Mouse (Mus musculus) forebrain, embryonic 11.5 days (tissue): ENCODE data around the gene Il27. TPM values are rescaled to one million over a fixed set of nuclear protein-coding genes. Genes with fewer than 3 reads are reported as not detected.
"Not testable (repeated sequence)": the region's sequence is repeated elsewhere in the genome, so short reads cannot be mapped to it uniquely, and the experiment has no call there.

Experiments
- ATAC-seq: fragments of 200-750 bp; cut with Nextera tagmentation; replicated peaks from 2 replicates; pipeline ENCODE4 v1.8.0; 2017; ENCODE audit warnings: moderate TSS enrichment; ENCODE audit not compliant: low FRiP score
- DNase-seq: peaks from one replicate; pipeline ENCODE4 v3.0.0-alpha.2; 2017; ENCODE audit warnings: low spot score
- H3K27ac ChIP-seq: fragments of 300-500 bp; sonication (generic); 2 replicates; pipeline ENCODE4 v1.5.1; 2014; ENCODE audit warnings: low read depth, low read length
- H3K27me3 ChIP-seq: fragments of 300-500 bp; sonication (generic); 2 replicates; pipeline ENCODE4 v1.6.1; 2014; ENCODE audit warnings: mild to moderate bottlenecking, low read length, mixed read lengths; ENCODE audit not compliant: control insufficient read depth, insufficient read depth
- H3K36me3 ChIP-seq: fragments of 300-500 bp; sonication (generic); 2 replicates; pipeline ENCODE4 v1.6.1; 2014; ENCODE audit warnings: mild to moderate bottlenecking, low read length, moderate library complexity, mixed read lengths; ENCODE audit not compliant: control insufficient read depth, insufficient read depth
- H3K4me1 ChIP-seq: fragments of 300-500 bp; sonication (generic); replicated peaks from 2 replicates; pipeline ENCODE4 v1.6.1; 2014; ENCODE audit warnings: low read length, mixed read lengths; ENCODE audit not compliant: control insufficient read depth, insufficient read depth
- H3K4me2 ChIP-seq: fragments of 300-500 bp; sonication (generic); 2 replicates; pipeline ENCODE4 v1.6.1; 2014; ENCODE audit warnings: low read depth, mild to moderate bottlenecking, low read length, moderate library complexity, mixed read lengths; ENCODE audit not compliant: severe bottlenecking
- H3K4me3 ChIP-seq: fragments of 300-500 bp; sonication (generic); 2 replicates; pipeline ENCODE4 v1.5.1; 2014; ENCODE audit warnings: low read depth, low read length
- H3K9ac ChIP-seq: fragments of 300-500 bp; sonication (generic); 2 replicates; pipeline ENCODE4 v1.6.1; 2014; ENCODE audit warnings: low read length
- H3K9me3 ChIP-seq: fragments of 300-500 bp; sonication (generic); 2 replicates; pipeline ENCODE4 v1.6.1; 2016; ENCODE audit warnings: low read length, mixed read lengths; ENCODE audit not compliant: control insufficient read depth
- WGBS: fragments of 180-500 bp; shearing (Covaris S2); extraction: QIAGEN DNeasy Blood & Tissue Kit; methylation state at CpG from one replicate; pipeline ENCODE4 v1.1.7; 2014; 5-methylcytosine and 5-hydroxymethylcytosine counted together
- polyA plus RNA-seq: library from polyadenylated mRNA; unstranded; fragments of >200 nt; fragmentation: Nextera tagmentation; extraction: Ambion mirVana; gene quantifications from 2 replicates; pipeline ENCODE4 v1.2.1, GENCODE M21; 2014

Gene Il27
- not detected in 2 replicates for polyA plus RNA-seq

GRCm38 (mm10) chr7:126594862-126595561 is at the start of gene Il27:
TSS of gene Il27 (minus strand) at chr7:126594941.
- Histone ChIP-seq H3K4me1 (no peaks in the 10 kb centered on the region), H3K9ac (no peak within 1 kb of the TSS), H3K27ac (no peak within 1 kb of the TSS), H3K36me3 (no peaks in the 10 kb centered on the region), H3K9me3 (no peaks in the 10 kb centered on the region), H3K4me3 (no peak within 1 kb of the TSS), H3K4me2 (no peak within 1 kb of the TSS), H3K27me3 (no peaks in the 10 kb centered on the region)
- 84% methylated on average over 11 of the region's 11 CpGs for WGBS
- no peak for DNase-seq
- ATAC-seq = no peak

DNA sequence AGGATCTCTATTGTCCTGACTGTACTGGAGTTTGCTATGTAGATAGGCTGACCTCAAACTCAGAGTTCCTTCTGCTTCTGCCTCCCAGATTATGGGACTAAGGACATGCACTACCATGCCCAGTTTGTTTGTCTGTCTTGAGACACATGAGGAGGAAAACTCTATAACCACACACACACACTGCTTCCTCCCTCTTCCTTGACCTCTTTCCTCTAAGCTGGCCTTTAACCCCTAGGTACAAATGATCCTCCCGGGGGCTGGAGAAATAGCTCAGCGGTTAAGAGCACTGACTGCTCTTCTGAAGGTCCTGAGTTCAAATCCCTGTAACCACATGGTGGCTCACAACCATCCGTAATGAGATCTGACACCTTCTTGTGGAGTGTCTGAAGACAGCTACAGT is 49.6 kb upstream of the Il27 start:
- no peak overlapping the region for H3K4me2 ChIP-seq
- H3K36me3 ChIP-seq = no peaks in the 10 kb centered on the region
- no peak for DNase-seq
- 83% methylated on average over 3 of the region's 3 CpGs for WGBS
- H3K27me3 ChIP-seq = no peaks in the 10 kb centered on the region
- no peak overlapping the region for H3K9ac ChIP-seq
- no peaks in the 10 kb centered on the region for H3K4me1 ChIP-seq
- no peak overlapping the region for H3K4me3 ChIP-seq
- no peaks in the 10 kb centered on the region for H3K9me3 ChIP-seq
- no peak overlapping the region for H3K27ac ChIP-seq
- ATAC-seq = no peak

DNA sequence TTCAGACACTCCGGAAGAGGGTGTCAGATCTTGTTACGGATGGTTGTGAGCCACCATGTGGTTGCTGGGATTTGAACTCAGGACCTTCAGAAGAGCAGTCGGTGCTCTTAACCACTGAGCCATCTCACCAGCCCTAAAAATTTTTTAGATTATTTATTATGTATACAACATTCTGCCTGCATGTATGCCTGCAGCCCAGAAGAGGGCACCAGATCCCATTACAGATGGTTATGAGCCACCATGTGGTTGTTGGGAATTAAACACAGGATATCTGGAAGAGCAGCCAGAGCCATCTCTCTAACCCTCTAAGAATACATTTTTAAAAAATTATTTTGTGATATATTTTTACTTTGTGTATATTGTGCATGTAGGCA is 48.5 kb upstream of the Il27 start:
- not testable (repeated sequence) for H3K4me3 ChIP-seq, DNase-seq, H3K27me3 ChIP-seq, H3K36me3 ChIP-seq, H3K9ac ChIP-seq, H3K27ac ChIP-seq, ATAC-seq, H3K4me2 ChIP-seq, H3K4me1 ChIP-seq, H3K9me3 ChIP-seq
- WGBS = 85% methylated on average over 3 of the region's 3 CpGs

GRCm38 (mm10) chr7:126642545-126643243 is 48.0 kb upstream of the Il27 start:
- Histone ChIP-seq H3K4me2 (no peak overlapping the region), H3K36me3 (no peaks in the 10 kb centered on the region), H3K9me3 (no peaks in the 10 kb centered on the region), H3K9ac (no peak overlapping the region), H3K27me3 (no peaks in the 10 kb centered on the region), H3K4me3 (no peak overlapping the region), H3K4me1 (no peaks in the 10 kb centered on the region), H3K27ac (no peak overlapping the region)
- DNase-seq (no peak), ATAC-seq (no peak)
- 76% methylated on average over 5 of the region's 5 CpGs for WGBS

GRCm38 (mm10) chr7:126636733-126637520 is 42.2 kb upstream of the Il27 start:
- Histone ChIP-seq H3K9ac (no peak overlapping the region), H3K4me3 (no peak overlapping the region), H3K9me3 (no peaks in the 10 kb centered on the region), H3K36me3 (no peaks in the 10 kb centered on the region), H3K4me1 (no peaks in the 10 kb centered on the region), H3K4me2 (no peak overlapping the region), H3K27ac (no peak overlapping the region), H3K27me3 (no peaks in the 10 kb centered on the region)
- ATAC-seq (no peak), DNase-seq (no peak)
- WGBS = 21% methylated on average over 4 of the region's 4 CpGs

DNA sequence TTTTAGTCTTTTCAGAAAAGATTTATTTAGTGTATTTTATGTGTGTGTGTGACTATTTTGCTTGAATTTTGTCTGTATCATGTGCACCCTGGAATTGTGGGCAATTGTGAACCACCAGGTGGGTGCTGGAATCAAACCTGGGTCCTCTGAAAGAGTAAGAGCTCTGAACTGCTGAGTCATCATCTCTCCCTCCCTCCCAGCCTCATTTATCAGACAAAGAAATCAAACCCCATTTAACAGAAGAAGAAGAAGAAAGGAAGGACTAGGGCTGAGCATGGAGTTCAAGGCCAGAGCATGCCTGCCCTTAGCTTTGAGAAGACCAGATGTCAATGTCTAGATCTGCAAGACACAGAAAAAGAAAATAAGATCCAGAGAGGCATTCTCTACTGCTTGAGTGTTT is 40.6 kb upstream of the Il27 start:
- no peaks in the 10 kb centered on the region for H3K9me3 ChIP-seq
- H3K9ac ChIP-seq = no peak overlapping the region
- DNase-seq (no peak), ATAC-seq (no peak)
- H3K4me1 ChIP-seq = no peaks in the 10 kb centered on the region
- H3K27ac ChIP-seq = no peak overlapping the region
- H3K4me3 ChIP-seq = no peak overlapping the region
- no peak overlapping the region for H3K4me2 ChIP-seq
- no peaks in the 10 kb centered on the region for H3K27me3 ChIP-seq
- H3K36me3 ChIP-seq = no peaks in the 10 kb centered on the region

- no peak for DNase-seq
- no peak overlapping the region for H3K9ac ChIP-seq
- H3K36me3 ChIP-seq = no peaks in the 10 kb centered on the region
- no peaks in the 10 kb centered on the region for H3K27me3 ChIP-seq
- 91% methylated on average over 2 of the region's 2 CpGs for WGBS
- no peak overlapping the region for H3K4me2 ChIP-seq
- no peaks in the 10 kb centered on the region for H3K9me3 ChIP-seq
- no peaks in the 10 kb centered on the region for H3K4me1 ChIP-seq
- ATAC-seq = no peak
- no peak overlapping the region for H3K4me3 ChIP-seq
- H3K27ac ChIP-seq = no peak overlapping the region
These were observed 37.7 kb upstream of the Il27 start for GRCm38 (mm10) chr7:126632478-126632877.

- WGBS = 93% methylated on average over 4 of the region's 4 CpGs
- no peak for DNase-seq
- Histone ChIP-seq H3K4me1 (no peaks in the 10 kb centered on the region), H3K9ac (no peak within 1 kb of the TSS), H3K4me3 (no peak within 1 kb of the TSS), H3K27me3 (no peaks in the 10 kb centered on the region), H3K36me3 (no peaks in the 10 kb centered on the region), H3K27ac (no peak within 1 kb of the TSS), H3K4me2 (no peak within 1 kb of the TSS), H3K9me3 (no peaks in the 10 kb centered on the region)
- ATAC-seq = no peak
These were observed 36.2 kb upstream of the Il27 start, which contains the start of gene Nupr1 for GRCm38 (mm10) chr7:126630824-126631518. TSS of gene Nupr1 (minus strand) at chr7:126630861.
